17 mouse cellular contexts compared by ENCODE assay signal in genomic region chr11:108228497-108228896, GRCm38 (mm10).
"Had no signal": no experiment of that assay in that cellular context is flagged by ENCODE, and none has a peak within 500 bp of the region (broad histone marks: within the 10 kb centered on the region; RNA-seq: fewer than 3 reads in every experiment).

No protein-coding gene starts in this region.

- H3K36me3 ChIP-seq: midbrain, embryonic 10.5 days; midbrain, embryonic 12.5 days; neural tube, embryonic 13.5 days; neural tube, embryonic 15.5 days had no signal

- H3K27me3 ChIP-seq: neural tube, embryonic 13.5 days; neural tube, embryonic 15.5 days had no signal

- ATAC-seq: midbrain, embryonic 16.5 days had no signal

- H3K4me2 ChIP-seq: lung, embryonic 14.5 days; midbrain, embryonic 12.5 days; neural tube, embryonic 13.5 days; neural tube, embryonic 15.5 days had no signal

- H3K4me3 ChIP-seq: midbrain, embryonic 10.5 days; midbrain, embryonic 12.5 days; myocyte; neural tube, embryonic 13.5 days; neural tube, embryonic 15.5 days had no signal

- H3K9me3 ChIP-seq: midbrain, embryonic 10.5 days; midbrain, embryonic 12.5 days; neural tube, embryonic 13.5 days; neural tube, embryonic 15.5 days had no signal

- H3K9ac ChIP-seq: lung, embryonic 14.5 days; midbrain, embryonic 12.5 days; neural tube, embryonic 13.5 days; neural tube, embryonic 15.5 days had no signal

- DNase-seq: lung, embryonic 14.5 days; lung, postnatal 10 days; lung, postnatal 4 days; midbrain, embryonic 14.5 days; retina, postnatal 1 day; right cerebral cortex, postnatal 25 days; right cerebral cortex, postnatal 4 days; spleen, adult 18-20 months; thymus, adult 18-20 months; thymus, postnatal 14 days; thymus, postnatal 36 days had no signal

- H3K27ac ChIP-seq: midbrain, embryonic 10.5 days; midbrain, embryonic 12.5 days; neural tube, embryonic 13.5 days; neural tube, embryonic 15.5 days had no signal
